Mouse (Mus musculus): ENCODE measurements around the gene Col25a1. TPM values are rescaled to one million over a fixed set of nuclear protein-coding genes. Genes with fewer than 3 reads are reported as not detected.

Gene Col25a1
- polyA plus RNA-seq, 1 experiment from 2014 or later: 2.0 TPM

DNA sequence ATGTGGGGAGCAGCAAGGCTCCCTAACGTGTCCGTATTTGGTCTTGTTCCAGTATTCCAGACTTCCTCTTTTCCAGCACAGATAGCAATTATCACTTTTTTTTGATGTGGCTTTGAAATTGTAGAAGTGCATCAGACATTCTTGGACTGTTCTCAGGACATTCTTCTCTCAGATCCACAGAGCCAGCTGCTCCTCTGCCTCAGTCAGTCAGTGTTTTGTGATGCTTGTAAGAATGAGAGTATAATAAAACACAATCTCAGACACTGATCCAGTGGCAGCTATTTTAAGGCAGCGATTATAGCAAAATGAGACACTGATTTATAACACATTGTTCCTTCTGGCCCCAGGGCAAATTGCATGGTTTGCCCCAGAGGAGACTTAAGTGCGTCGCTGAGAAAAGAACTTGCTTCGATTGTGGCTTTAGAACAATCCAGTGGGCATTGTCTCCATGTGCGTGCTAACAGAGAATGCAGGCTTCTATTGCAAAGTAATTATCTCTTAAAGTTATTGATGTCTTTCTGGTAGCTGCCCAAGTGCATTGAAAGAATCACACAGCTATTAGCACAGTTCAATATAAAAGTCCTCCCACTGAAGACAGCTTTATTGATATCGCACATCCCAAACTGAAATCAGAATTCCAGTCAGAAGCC lies 111.5 kb downstream of the Col25a1 start:
- H3K27ac ChIP-seq (replicated peaks): no peak overlapping the region
- H3K4me2 ChIP-seq: no peak overlapping the region
- no peak overlapping the region for H3K9ac ChIP-seq
- no peak for ATAC-seq (ENCODE audit: extremely low read depth, insufficient number of reproducible peaks, low FRiP score, low TSS enrichment)
- H3K27me3 ChIP-seq (replicated peaks): no peaks in the 10 kb centered on the region
- H3K9me3 ChIP-seq: no peaks in the 10 kb centered on the region
- no peak overlapping the region for H3K4me3 ChIP-seq
- 0 out of 2 replicates have a peak, but pooled peaks cover 4% of the 10 kb centered on the region for H3K4me1 ChIP-seq
- H3K36me3 ChIP-seq: no peaks in the 10 kb centered on the region
- 74% methylated on average over 8 of the region's 8 CpGs for whole genome bisulfite sequencing

DNA sequence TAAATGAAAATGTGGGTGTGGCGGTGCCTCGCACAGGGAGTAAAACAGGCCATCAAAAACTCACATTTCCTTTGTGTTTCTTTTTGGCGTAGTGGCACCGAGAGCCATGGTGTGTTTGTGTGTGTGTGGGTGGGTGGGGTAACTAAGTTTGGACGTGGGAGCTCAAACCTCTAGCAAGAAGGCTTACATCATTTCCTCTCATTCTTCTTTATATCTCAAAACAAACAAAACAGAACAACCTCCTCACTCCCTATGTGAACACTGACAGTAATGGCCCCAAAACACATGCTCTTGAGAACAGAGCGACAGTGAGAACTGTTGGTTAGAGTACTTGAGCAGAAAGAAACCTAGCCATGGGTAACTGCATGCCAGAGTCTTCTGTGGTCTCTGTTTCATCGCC lies 121.1 kb downstream of the Col25a1 start:
- H3K27ac ChIP-seq (replicated peaks): peak overlapping the region; percentile 62

DNA sequence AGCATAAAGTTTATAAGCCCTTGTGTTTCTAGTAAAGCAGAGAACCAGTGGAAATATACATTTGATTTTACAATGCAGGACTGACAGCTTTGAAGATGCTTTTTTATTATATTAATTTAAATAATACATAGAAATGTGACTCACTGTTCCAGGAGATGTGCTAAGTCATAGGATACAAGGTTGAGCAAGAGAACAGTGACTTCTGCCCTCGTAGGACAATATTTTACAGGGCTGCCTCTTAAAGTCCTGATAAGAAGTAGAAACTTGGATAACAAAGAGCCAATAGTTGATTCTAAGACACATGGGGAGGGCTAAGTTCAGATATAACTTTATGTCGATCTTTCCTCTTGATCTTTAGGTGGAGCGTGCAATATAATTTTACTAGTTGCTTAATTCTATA lies 124.8 kb downstream of the Col25a1 start:
- Histone ChIP-seq H3K27me3 (replicated peaks) (no peaks in the 10 kb centered on the region), H3K36me3 (no peaks in the 10 kb centered on the region), H3K9ac (no peak overlapping the region), H3K9me3 (0 out of 2 replicates have a peak, but pooled peaks cover 4% of the 10 kb centered on the region), H3K4me3 (no peak overlapping the region), H3K4me1 (peaks cover 11% of the 10 kb centered on the region), H3K27ac (replicated peaks) (no peak overlapping the region), H3K4me2 (no peak overlapping the region)
- 65% methylated on average over 3 of the region's 3 CpGs for WGBS
- ATAC-seq (ENCODE audit: extremely low read depth, insufficient number of reproducible peaks, low FRiP score, low TSS enrichment): no peak

More for the DNA sequence above, 121.1 kb downstream of the Col25a1 start:
- Histone ChIP-seq H3K4me3 (no peak overlapping the region), H3K4me2 (no peak overlapping the region), H3K9me3 (0 out of 2 replicates have a peak, but pooled peaks cover 3% of the 10 kb centered on the region), H3K36me3 (no peaks in the 10 kb centered on the region; the same call in 1 of the 2 replicates), H3K27me3 (replicated peaks) (no peaks in the 10 kb centered on the region), H3K9ac (no peak overlapping the region), H3K4me1 (peaks cover 15% of the 10 kb centered on the region)
- 51% methylated on average over 7 of the region's 7 CpGs for WGBS
- no peak for ATAC-seq (ENCODE audit: extremely low read depth, insufficient number of reproducible peaks, low FRiP score, low TSS enrichment)

DNA sequence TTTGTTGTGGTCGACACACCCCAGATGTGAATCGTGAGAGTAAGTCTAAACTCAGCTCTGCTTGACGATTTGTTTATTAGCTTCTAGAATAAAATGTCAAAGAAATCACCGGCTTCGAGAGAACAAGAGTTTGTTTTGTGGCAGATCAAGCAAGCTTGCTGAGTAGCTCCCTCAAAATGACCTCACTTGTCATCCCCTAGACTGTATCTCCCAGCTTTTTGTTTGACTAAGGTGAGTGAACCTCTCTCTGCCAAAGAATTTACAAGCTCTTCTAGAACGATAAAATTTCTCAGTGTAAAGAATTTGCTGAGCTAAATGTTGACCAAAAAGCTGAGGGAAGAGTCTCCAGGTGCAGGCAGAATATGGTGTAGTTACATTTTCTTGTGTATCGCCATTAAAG lies 125.3 kb downstream of the Col25a1 start:
- no peak for ATAC-seq (ENCODE audit: extremely low read depth, insufficient number of reproducible peaks, low FRiP score, low TSS enrichment)
- H3K4me3 ChIP-seq: no peak overlapping the region
- 0 out of 2 replicates have a peak, but pooled peaks cover 4% of the 10 kb centered on the region for H3K9me3 ChIP-seq
- H3K9ac ChIP-seq: no peak overlapping the region
- H3K27ac ChIP-seq (replicated peaks): no peak overlapping the region
- H3K27me3 ChIP-seq (replicated peaks): no peaks in the 10 kb centered on the region
- H3K4me1 ChIP-seq: peaks cover 5% of the 10 kb centered on the region
- no peak overlapping the region for H3K4me2 ChIP-seq
- H3K36me3 ChIP-seq: no peaks in the 10 kb centered on the region
- 70% methylated on average over 7 of the region's 7 CpGs for WGBS

DNA sequence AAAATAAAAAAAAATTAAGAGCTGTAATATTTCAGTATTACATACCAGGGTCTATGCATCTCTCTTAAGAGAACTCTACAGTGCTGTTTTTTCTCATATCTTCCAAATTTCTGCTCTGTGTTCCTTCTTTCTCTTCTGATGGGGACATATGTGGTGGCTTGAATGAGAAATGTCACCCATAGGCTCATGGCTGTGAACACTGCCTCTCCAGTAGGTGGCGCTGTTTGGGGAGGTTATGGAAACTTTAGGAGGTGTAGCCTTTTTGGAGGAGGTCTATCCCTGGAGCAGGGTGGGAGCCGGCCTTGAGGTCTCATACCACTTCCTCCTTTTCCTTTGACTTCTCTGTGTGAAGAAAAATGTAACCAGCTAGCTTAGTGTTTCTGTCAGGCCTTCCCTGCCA lies 128.4 kb downstream of the Col25a1 start:
- no peak for ATAC-seq (ENCODE audit: extremely low read depth, insufficient number of reproducible peaks, low FRiP score, low TSS enrichment)
- no peaks in the 10 kb centered on the region for H3K4me1 ChIP-seq
- H3K27me3 ChIP-seq (replicated peaks): no peaks in the 10 kb centered on the region
- 0 out of 2 replicates have a peak, but pooled peaks cover 4% of the 10 kb centered on the region for H3K9me3 ChIP-seq
- no peak overlapping the region for H3K9ac ChIP-seq
- H3K36me3 ChIP-seq: no peaks in the 10 kb centered on the region
- WGBS: 89% methylated on average over 2 of the region's 2 CpGs
- H3K27ac ChIP-seq (replicated peaks): no peak overlapping the region
- H3K4me3 ChIP-seq: no peak overlapping the region
- no peak overlapping the region for H3K4me2 ChIP-seq

DNA sequence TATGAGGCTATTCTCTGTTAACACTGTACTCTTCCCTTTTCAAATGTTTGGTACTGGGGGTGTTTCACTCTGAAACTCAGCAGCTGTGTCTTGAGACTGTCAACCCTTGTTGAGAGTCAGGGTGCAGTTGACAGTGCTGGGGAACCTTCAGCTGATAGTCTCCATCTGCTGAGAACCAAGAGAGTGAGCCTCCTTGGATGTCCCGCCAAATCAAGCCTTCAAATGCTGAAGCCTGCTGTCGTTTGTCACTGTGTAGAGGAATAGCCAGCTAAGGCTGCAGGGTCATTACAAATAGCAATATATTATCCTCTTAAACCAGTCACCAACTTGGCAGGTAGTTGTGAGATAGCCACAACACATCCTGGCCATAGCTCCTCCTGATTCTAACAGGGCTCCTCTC lies 129.0 kb downstream of the Col25a1 start:
- no peaks in the 10 kb centered on the region for H3K4me1 ChIP-seq
- no peaks in the 10 kb centered on the region for H3K27me3 ChIP-seq (replicated peaks)
- WGBS: 58% methylated on average over 2 of the region's 2 CpGs
- no peak overlapping the region for H3K9ac ChIP-seq
- no peak overlapping the region for H3K4me3 ChIP-seq
- H3K9me3 ChIP-seq: 0 out of 2 replicates have a peak, but pooled peaks cover 4% of the 10 kb centered on the region
- H3K4me2 ChIP-seq: no peak overlapping the region
- H3K27ac ChIP-seq (replicated peaks): no peak overlapping the region
- no peaks in the 10 kb centered on the region for H3K36me3 ChIP-seq
- no peak for ATAC-seq (ENCODE audit: extremely low read depth, insufficient number of reproducible peaks, low FRiP score, low TSS enrichment)

DNA sequence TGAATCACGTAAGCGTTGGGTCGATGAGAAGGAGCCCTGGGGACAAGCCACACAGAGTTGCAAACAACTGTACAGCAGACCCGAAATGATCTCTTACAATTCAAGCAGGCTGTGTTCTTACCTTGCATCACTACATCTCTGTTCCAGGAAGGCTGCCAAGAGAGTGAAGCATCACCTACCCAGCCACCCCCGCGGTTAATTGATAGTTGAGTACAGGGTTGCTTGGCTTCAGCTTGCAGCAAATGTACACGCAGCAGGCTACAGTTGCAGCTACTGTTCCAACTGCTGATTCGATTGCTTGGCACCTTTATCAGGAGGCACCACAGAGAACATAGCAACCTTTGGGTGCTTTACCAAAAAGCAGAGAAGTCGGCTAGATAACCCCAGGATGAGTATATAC lies 133.8 kb downstream of the Col25a1 start:
- Histone ChIP-seq H3K27ac (replicated peaks) (no peak overlapping the region), H3K4me2 (no peak overlapping the region)
- 78% methylated on average over 9 of the region's 9 CpGs for WGBS

DNA sequence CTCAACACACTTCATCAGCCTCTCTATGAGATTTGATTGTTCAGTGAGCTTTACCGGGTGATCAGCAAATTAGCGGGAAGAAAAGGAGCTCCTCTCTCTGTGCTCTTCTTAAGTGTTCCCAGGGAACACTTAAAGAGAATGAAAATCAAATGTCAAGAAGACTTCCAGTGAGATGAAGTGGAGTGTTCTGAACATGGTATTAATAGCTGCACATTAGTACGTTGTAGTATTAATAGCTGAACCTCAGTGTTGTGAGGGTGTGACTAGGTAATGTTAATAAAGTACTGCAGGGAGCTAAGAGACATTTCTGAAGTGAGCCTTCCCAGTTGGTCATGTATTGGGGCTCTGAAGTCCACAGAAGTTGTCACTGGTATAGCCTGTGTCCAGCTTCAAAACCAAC lies 139.2 kb downstream of the Col25a1 start:
- Histone ChIP-seq H3K36me3 (peaks cover 4% of the 10 kb centered on the region; the same call in 1 of the 2 replicates), H3K9ac (no peak overlapping the region), H3K4me1 (no peaks in the 10 kb centered on the region), H3K4me2 (no peak overlapping the region), H3K4me3 (no peak overlapping the region), H3K9me3 (peaks cover 15% of the 10 kb centered on the region; the same call in 1 of the 2 replicates), H3K27ac (replicated peaks) (no peak overlapping the region), H3K27me3 (replicated peaks) (no peaks in the 10 kb centered on the region)
- WGBS: 74% methylated on average over 3 of the region's 3 CpGs
- no peak for ATAC-seq (ENCODE audit: extremely low read depth, insufficient number of reproducible peaks, low FRiP score, low TSS enrichment)

More for the DNA sequence above, 133.8 kb downstream of the Col25a1 start:
- H3K4me1 ChIP-seq: no peaks in the 10 kb centered on the region
- no peak overlapping the region for H3K9ac ChIP-seq
- no peaks in the 10 kb centered on the region for H3K36me3 ChIP-seq
- no peaks in the 10 kb centered on the region for H3K9me3 ChIP-seq
- no peaks in the 10 kb centered on the region for H3K27me3 ChIP-seq (replicated peaks)
- no peak for ATAC-seq (ENCODE audit: extremely low read depth, insufficient number of reproducible peaks, low FRiP score, low TSS enrichment)
- no peak overlapping the region for H3K4me3 ChIP-seq

DNA sequence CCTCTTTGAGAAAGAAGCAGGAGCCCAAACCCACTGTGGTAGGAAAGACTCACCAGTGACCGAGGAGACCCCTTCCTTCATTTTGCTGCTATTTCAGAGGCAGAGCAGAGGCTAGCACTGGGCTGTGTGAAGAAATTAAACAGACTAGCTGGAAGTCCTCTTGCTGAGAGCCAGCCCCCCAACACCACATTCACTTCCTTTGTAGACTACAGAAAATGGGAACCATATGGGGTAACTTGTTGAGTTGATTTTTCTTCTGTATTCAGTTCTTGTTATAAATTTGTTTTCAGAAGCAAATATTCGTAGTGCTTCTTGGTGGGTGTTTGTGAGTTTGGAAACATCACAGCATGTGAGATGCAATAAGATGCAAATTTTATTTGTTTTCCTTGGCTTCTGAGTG lies 142.6 kb downstream of the Col25a1 start:
- no peaks in the 10 kb centered on the region for H3K4me1 ChIP-seq
- H3K27ac ChIP-seq (replicated peaks): no peak overlapping the region
- H3K9me3 ChIP-seq: peaks cover 15% of the 10 kb centered on the region; the same call in 1 of the 2 replicates
- no peaks in the 10 kb centered on the region for H3K27me3 ChIP-seq (replicated peaks)
- H3K9ac ChIP-seq: no peak overlapping the region
- ATAC-seq (ENCODE audit: extremely low read depth, insufficient number of reproducible peaks, low FRiP score, low TSS enrichment): no peak
- no peak overlapping the region for H3K4me3 ChIP-seq
- H3K36me3 ChIP-seq: peaks cover 4% of the 10 kb centered on the region; the same call in 1 of the 2 replicates
- H3K4me2 ChIP-seq: no peak overlapping the region
- 78% methylated on average over 2 of the region's 2 CpGs for WGBS

DNA sequence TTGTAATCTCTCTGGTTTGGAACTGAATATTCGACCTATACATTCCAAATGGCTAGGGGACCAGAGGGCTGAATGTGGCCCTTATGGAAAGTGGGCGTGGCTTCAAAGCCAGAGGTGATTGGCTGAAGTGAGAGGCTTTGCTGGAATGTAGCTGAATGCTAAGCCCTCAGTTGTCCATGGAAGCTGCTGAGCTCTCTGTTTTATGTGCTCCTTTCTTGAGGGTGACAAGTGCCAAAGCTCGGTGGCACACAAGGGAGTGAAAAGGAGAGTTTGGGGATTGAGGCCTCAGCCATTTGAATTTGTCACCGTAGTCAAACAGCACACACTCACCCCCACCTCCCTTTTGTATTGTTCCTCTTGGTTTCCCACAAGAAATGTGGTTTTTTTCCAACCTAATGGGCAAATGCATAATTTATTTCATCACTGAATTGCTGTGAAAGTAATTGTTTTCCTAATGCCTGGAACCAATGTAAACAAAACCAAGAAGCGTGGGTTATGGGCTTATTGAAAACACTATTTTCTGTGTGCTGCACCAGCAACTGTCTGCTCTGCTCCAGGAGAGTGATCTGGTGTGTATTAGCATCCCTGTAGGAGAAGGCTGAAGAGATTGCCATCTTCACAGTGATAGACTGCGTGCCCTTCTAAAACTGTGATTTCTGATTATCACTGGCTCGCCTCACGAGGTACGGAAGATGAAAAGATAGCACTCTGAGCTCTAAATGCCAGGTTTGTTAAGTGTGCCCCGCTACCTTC lies 147.2 kb downstream of the Col25a1 start:
- Histone ChIP-seq H3K4me2 (no peak overlapping the region), H3K36me3 (no peaks in the 10 kb centered on the region), H3K27me3 (replicated peaks) (no peaks in the 10 kb centered on the region), H3K4me1 (peaks cover 9% of the 10 kb centered on the region), H3K27ac (replicated peaks) (no peak overlapping the region), H3K9ac (no peak overlapping the region), H3K4me3 (no peak overlapping the region), H3K9me3 (peaks cover 3% of the 10 kb centered on the region; the same call in 1 of the 2 replicates)
- WGBS: 68% methylated on average over 10 of the region's 10 CpGs
- ATAC-seq (ENCODE audit: extremely low read depth, insufficient number of reproducible peaks, low FRiP score, low TSS enrichment): no peak

DNA sequence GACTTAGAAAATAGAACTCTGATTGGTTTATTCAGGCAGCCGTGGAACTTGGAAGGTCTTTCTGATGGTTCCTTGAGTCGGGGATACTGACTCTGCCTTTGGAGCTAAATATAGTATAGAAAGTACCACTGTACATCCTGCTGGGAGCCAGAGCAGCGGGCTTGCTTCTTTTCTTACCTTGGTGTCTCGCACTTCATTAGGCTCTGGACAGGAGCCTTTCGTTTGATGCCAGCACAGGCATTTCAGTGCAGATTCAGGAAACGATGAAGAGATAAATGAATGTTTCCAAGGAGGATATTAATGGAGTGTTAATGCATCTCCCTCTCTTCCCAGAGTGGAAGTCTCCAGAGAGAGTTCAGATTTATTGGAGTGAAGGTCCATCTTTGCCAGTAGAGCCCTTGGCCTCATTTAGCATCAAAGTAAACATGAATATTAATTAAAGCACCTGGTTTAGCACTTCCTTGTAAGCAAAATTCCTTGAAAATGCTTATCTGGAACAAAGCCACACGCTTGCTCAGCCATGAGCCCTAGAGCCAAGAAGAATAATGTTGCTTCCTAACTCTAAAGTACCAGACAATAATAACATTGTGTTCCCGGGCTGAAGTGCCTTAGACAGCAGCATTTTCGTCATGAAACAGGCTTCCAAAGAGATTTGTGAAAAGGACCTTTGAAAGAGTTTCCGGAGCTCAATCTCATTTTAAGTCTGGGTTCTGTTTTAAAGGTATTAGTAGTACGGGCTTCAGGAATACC lies 151.9 kb downstream of the Col25a1 start:
- Histone ChIP-seq H3K36me3 (no peaks in the 10 kb centered on the region), H3K4me3 (no peak overlapping the region), H3K9me3 (no peaks in the 10 kb centered on the region), H3K4me1 (peaks cover 9% of the 10 kb centered on the region), H3K9ac (no peak overlapping the region), H3K27ac (replicated peaks) (no peak overlapping the region), H3K4me2 (no peak overlapping the region), H3K27me3 (replicated peaks) (no peaks in the 10 kb centered on the region)
- WGBS: 55% methylated on average over 11 of the region's 11 CpGs
- ATAC-seq (ENCODE audit: extremely low read depth, insufficient number of reproducible peaks, low FRiP score, low TSS enrichment): no peak
